Mouse (Mus musculus) small intestine, adult 2 months (tissue): ENCODE results near the gene Tmem97.

Experiments
- CTCF ChIP-seq: fragments of 200-500 bp; IDR thresholded peaks from 2 replicates; pipeline ENCODE4 v1.5.1; 2012; ENCODE audit warnings: low read depth, mild to moderate bottlenecking, control low read depth, inconsistent platforms, low read length, moderate library complexity, mixed read lengths; ENCODE audit not compliant: insufficient replicate concordance, insufficient read length; ENCODE audit errors: extremely low read depth
- POLR2A ChIP-seq: fragments of 200-500 bp; IDR thresholded peaks from 2 replicates; pipeline ENCODE4 v1.6.1; 2012; ENCODE audit warnings: low read depth, mild to moderate bottlenecking, control low read depth, inconsistent platforms, low read length, moderate library complexity

DNA sequence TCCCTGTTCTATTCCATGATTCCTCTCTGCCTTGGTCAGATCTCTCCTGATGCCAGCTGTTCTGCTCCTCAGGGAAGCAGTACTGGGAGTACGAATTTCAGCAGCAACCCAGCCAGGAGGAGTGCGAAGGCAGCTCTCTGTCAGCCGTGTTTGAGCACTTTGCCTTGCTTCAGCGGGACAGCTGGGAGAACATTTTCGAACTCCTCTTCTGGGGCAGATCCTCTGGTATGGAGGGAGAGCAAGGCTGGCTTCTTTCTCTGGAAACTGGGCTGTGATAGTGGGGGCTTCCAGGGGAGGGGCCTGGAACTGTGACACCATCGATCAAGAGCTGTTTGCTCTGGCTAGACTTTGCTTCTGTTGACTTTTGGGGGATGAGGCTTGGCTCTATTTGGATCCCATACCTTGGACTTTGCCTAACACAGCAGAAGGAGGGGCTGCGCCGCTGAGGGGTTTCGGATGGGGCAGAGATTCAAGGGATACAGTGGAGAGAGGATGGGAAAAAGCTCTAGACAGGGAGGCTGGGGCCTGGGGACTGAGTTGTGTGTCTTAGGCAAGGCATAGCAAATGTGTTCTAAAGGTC is 49.9 kb downstream of the Tmem97 start:
- TF ChIP-seq CTCF (no peak), POLR2A (no peak)
